Mouse (Mus musculus): ENCODE measurements around the gene Gpd1.

Gene Gpd1

DNA sequence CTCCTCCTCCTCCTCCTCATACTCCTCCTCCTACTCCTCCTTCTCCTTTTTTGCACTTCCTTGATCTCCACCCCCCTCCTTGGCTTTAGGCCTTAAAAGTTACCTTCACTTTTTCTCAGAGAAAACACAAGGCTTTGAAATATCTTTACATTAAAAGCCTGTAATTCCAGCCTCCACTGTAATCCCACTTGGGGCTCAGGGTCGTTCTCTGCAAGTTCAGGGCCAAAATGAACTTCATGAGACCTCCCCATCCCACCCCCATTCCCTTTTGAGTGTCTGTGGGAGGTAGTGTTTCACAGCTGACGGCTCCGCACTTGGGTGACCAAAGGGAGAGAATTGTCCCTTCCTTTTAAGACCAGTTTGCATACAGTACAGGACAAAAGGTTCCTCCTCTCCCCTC, 55.6 kb downstream of the Gpd1 start:
- DNase-seq: no peak

Data from right cerebral cortex, postnatal 25 days (tissue).